Mouse (Mus musculus) intestine, embryonic 14.5 days (tissue): ENCODE measurements around the gene Coq8b. TPM values are rescaled to one million over a fixed set of nuclear protein-coding genes. Genes with fewer than 3 reads are reported as not detected.

ENCODE experiments used
- ATAC-seq: fragments of 200-750 bp; cut with Nextera tagmentation; replicated peaks from 2 replicates; pipeline ENCODE4 v1.8.0; 2017; ENCODE audit warnings: low read depth, moderate number of reproducible peaks, moderate TSS enrichment, moderate library complexity; ENCODE audit not compliant: low FRiP score, low TSS enrichment
- DNase-seq: peaks from one replicate; pipeline ENCODE4 v3.0.0-alpha.2; 2018; ENCODE audit warnings: low spot score
- H3K27ac ChIP-seq: fragments of 300-500 bp; sonication (generic); 2 replicates; pipeline ENCODE4 v1.5.1; 2014; ENCODE audit warnings: low read depth, mild to moderate bottlenecking, control low read depth
- H3K27me3 ChIP-seq: fragments of 300-500 bp; sonication (generic); replicated peaks from 2 replicates; pipeline ENCODE4 v1.6.1; 2014; ENCODE audit warnings: low read length, control low read depth; ENCODE audit not compliant: control insufficient read depth, insufficient read depth
- H3K36me3 ChIP-seq: fragments of 300-500 bp; sonication (generic); 2 replicates; pipeline ENCODE4 v1.6.1; 2014; ENCODE audit warnings: low read length, control low read depth; ENCODE audit not compliant: control insufficient read depth, insufficient read depth
- H3K4me1 ChIP-seq: fragments of 300-500 bp; sonication (generic); replicated peaks from 2 replicates; pipeline ENCODE4 v1.6.1; 2014; ENCODE audit warnings: low read length, control low read depth, mixed read lengths; ENCODE audit not compliant: control insufficient read depth, insufficient read depth
- H3K4me2 ChIP-seq: fragments of 300-500 bp; sonication (generic); 2 replicates; pipeline ENCODE4 v1.6.1; 2014; ENCODE audit warnings: low read length
- H3K4me3 ChIP-seq: fragments of 300-500 bp; sonication (generic); 2 replicates; pipeline ENCODE4 v1.5.1; 2014; ENCODE audit warnings: low read depth, low read length, control low read depth, mixed read lengths
- H3K9ac ChIP-seq: fragments of 300-500 bp; sonication (generic); 2 replicates; pipeline ENCODE4 v1.6.1; 2014; ENCODE audit warnings: mild to moderate bottlenecking, low read length
- H3K9me3 ChIP-seq: fragments of 300-500 bp; sonication (generic); 2 replicates; pipeline ENCODE4 v1.6.1; 2016; ENCODE audit warnings: low read length, control low read depth; ENCODE audit not compliant: control insufficient read depth
- WGBS: fragments of 180-500 bp; shearing (Covaris S2); extraction: QIAGEN DNeasy Blood & Tissue Kit; methylation state at CpG from one replicate; pipeline ENCODE4 v1.1.7; 2014; 5-methylcytosine and 5-hydroxymethylcytosine counted together
- polyA plus RNA-seq: library from polyadenylated mRNA; unstranded; fragments of >200 nt; fragmentation: Nextera tagmentation; extraction: Ambion mirVana; gene quantifications from 2 replicates; pipeline ENCODE4 v1.2.1, GENCODE M21; 2014

Gene Coq8b
- polyA plus RNA-seq, 1 experiment from 2014 or later, result 18.0 TPM

DNA sequence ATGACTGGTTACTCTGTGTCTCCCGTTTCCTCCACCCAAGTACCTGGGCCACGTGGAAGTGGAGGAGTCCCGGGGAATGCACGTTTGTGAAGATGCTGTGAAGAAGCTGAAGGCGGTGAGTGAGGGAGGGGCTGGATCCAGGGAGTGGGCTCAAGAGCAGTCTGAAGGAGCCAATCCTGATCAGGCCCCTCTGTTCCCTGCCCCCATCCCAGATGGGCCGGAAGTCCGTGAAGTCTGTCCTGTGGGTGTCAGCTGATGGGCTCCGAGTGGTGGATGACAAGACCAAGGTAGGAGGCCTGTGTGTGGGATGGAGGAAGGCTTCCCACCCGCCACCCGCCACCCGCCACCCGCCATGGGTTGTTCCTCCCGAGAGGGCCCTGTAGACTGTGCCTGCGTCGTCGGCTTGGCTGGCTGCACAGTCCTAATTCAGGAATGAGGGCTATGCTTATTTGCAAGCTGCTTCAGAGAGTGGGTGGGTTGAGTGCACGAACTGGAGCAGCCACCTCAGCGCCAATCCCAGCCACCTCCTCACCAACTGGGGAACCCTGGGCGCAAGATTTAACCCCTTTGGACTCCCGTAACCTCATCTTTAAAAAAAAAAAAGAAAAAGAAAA lies 33.8 kb downstream of the Coq8b start:
- peaks cover 71% of the 10 kb centered on the region for H3K36me3 ChIP-seq
- WGBS, result 74% methylated on average over 20 of the region's 20 CpGs
- no peak overlapping the region for H3K4me3 ChIP-seq
- ATAC-seq (no peak), DNase-seq (no peak)
- 0 out of 2 replicates have a peak, but pooled peaks cover 2% of the 10 kb centered on the region for H3K9me3 ChIP-seq
- no peak overlapping the region for H3K4me2 ChIP-seq
- no peaks in the 10 kb centered on the region for H3K27me3 ChIP-seq
- no peak overlapping the region for H3K9ac ChIP-seq
- no peaks in the 10 kb centered on the region for H3K4me1 ChIP-seq
- no peak overlapping the region for H3K27ac ChIP-seq

DNA sequence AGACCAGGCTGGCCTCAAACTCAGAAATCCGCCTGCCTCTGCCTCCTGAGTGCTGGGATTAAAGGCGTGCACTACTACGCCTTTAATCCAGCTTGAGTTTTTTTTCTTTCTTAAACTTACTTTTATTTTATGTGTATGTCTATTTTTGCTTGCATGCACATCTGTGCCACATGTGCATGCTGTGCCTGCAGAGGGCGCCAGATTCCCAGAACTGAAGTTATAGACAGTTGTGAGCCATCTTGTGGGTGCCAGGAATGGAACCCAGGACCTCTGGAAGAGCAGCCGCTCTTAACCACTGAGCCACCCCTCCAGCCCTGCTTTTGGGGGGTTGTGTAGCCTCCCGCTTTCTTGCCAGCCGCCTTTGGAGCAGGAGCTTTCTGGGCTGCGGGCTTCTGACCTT lies 38.6 kb downstream of the Coq8b start:
- peaks cover 70% of the 10 kb centered on the region for H3K36me3 ChIP-seq
- no peak overlapping the region for H3K4me2 ChIP-seq
- H3K27me3 ChIP-seq, result no peaks in the 10 kb centered on the region
- H3K4me3 ChIP-seq, result no peak overlapping the region
- DNase-seq, result no peak
- 87% methylated on average over 8 of the region's 8 CpGs for WGBS
- no peaks in the 10 kb centered on the region for H3K4me1 ChIP-seq
- H3K9me3 ChIP-seq, result 0 out of 2 replicates have a peak, but pooled peaks cover 2% of the 10 kb centered on the region
- H3K27ac ChIP-seq, result no peak overlapping the region
- H3K9ac ChIP-seq, result no peak overlapping the region
- no peak for ATAC-seq

DNA sequence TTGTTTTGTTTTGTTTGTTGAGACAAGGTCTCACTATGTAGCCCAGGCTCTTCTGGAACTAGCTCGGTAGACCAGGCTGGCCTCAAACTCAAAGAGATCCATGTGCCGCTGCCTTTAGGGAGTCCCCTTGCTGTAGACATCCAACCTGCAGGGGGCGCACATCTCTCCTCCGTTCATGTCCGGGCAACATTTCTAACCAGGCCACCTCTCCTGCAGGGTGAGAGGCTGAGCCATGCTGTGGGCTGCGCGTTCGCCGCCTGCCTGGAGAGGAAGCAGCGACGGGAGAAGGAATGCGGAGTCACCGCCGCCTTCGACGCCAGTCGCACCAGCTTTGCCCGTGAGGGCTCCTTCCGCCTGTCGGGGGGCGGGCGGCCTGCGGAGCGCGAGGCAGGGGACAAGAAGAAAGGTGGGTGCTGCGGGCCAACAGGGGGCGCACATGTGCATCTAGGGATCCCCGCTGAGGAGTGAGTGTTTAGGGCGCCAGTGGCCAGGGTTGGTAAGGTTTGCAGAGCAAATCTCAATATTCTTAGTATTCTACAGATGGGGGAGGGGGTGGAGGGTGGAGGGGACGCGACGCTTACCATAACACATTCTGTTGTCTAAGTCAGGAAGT lies 41.0 kb downstream of the Coq8b start:
- 0 out of 2 replicates have a peak, but pooled peaks cover 2% of the 10 kb centered on the region for H3K9me3 ChIP-seq
- H3K36me3 ChIP-seq, result peaks cover 77% of the 10 kb centered on the region
- no peak overlapping the region for H3K4me3 ChIP-seq
- H3K4me2 ChIP-seq, result no peak overlapping the region
- no peaks in the 10 kb centered on the region for H3K27me3 ChIP-seq
- H3K9ac ChIP-seq, result no peak overlapping the region
- H3K27ac ChIP-seq, result no peak overlapping the region
- DNase-seq (no peak), ATAC-seq (0 out of 2 replicates have a peak, but pooled peaks have one; percentile 7)
- WGBS, result 45% methylated on average over 32 of the region's 32 CpGs
- H3K4me1 ChIP-seq, result no peaks in the 10 kb centered on the region

DNA sequence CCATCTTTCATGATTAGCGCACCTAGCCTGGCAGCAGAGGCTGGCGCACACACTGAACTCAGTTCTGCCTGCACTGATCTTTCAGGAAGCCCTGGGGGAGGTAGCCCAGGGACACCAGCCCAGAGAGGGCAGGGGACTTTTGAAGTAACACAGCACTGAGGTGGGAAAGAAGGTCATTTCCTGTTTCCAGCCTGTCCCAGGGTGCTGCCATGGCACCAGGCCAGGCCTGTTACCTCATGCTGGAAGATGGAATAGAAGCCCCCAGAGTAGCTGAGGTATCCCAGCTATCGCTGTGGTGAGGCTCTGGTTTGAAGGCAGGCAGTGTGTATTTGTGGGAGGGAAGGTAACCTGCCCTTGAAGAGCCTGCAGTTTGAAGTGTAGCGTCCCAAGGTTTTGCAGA lies 42.1 kb downstream of the Coq8b start:
- Histone ChIP-seq H3K36me3 (peaks cover 75% of the 10 kb centered on the region), H3K4me2 (no peak overlapping the region), H3K9ac (no peak overlapping the region), H3K9me3 (0 out of 2 replicates have a peak, but pooled peaks cover 2% of the 10 kb centered on the region), H3K27me3 (no peaks in the 10 kb centered on the region), H3K4me3 (no peak overlapping the region), H3K4me1 (no peaks in the 10 kb centered on the region), H3K27ac (no peak overlapping the region)
- 84% methylated on average over 4 of the region's 4 CpGs for WGBS
- DNase-seq (no peak), ATAC-seq (no peak)

DNA sequence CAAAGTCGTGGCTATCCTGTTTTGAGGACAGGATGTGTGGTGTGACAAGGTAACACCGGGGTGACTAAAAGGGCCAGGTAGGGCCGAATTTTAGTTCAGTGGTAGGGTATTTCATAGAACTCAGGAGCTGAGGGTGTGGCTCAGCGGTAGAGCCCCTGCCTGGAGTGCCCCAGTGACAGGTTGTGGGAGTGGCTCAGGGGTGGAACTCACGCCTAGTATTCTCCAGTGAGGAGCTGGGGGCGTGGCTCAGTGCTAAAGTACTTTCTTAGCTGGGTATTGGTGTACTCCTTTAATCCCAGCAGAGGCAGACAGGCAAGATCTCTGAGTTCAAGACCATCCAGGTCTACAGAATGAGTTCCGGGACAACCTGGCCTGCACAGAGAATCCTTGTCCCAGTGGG lies 43.2 kb downstream of the Coq8b start:
- Histone ChIP-seq H3K36me3 (peaks cover 79% of the 10 kb centered on the region), H3K4me2 (no peak overlapping the region), H3K27ac (no peak overlapping the region), H3K9ac (no peak overlapping the region), H3K9me3 (0 out of 2 replicates have a peak, but pooled peaks cover 2% of the 10 kb centered on the region), H3K27me3 (no peaks in the 10 kb centered on the region), H3K4me3 (no peak overlapping the region), H3K4me1 (no peaks in the 10 kb centered on the region)
- WGBS, result 56% methylated on average over 7 of the region's 7 CpGs
- DNase-seq (no peak), ATAC-seq (0 out of 2 replicates have a peak, but pooled peaks have one; percentile 21)

DNA sequence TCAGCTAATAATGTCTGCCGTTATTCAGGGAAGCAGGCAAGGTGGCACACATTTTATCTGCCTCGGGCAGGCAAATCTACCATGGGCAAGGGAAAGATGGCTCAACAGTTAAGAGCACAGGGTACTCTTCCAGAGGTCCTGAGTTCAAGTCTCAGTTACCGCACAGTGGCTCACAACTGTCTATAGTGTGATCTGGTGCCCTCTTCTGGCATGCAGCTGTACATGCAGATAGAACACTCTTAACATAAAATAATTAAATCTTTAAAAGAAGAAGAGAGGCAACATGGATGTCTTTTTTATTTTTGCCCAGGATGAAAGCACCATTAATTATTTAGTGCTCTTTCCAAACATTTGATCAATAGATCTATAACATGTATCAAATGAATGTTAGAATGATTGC lies 44.4 kb downstream of the Coq8b start:
- DNase-seq (no peak), ATAC-seq (no peak)
- Histone ChIP-seq H3K27ac (no peak overlapping the region), H3K4me1 (no peaks in the 10 kb centered on the region), H3K4me3 (no peak overlapping the region), H3K9me3 (no peaks in the 10 kb centered on the region), H3K4me2 (no peak overlapping the region), H3K9ac (no peak overlapping the region), H3K27me3 (no peaks in the 10 kb centered on the region), H3K36me3 (peaks cover 75% of the 10 kb centered on the region)
- 88% methylated on average over 3 of the region's 3 CpGs for WGBS

DNA sequence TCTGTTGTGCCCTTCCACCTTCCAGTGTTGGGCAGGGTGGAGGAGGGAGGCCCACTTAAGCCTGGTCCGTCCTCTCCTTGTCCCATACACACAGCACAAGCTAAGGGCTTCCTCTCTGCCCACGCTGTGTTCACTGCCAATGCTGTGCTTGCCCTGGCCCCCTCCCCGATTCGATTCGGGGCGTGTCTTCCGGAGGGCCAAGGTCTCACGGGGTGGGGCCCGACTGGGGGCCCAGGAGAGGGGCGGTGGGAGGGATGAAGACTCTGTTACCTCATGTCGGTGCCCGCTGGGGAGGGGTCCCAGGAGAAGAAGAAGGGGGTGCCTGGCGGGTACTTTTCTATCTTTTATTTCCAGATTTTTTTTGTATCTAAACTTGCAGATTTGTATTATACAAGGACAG lies 48.9 kb downstream of the Coq8b start:
- Histone ChIP-seq H3K27ac (peak overlapping the region; percentile 29; the same call in 1 of the 2 replicates), H3K9me3 (no peaks in the 10 kb centered on the region), H3K27me3 (0 out of 2 replicates have a peak, but pooled peaks cover 4% of the 10 kb centered on the region), H3K36me3 (peaks cover 45% of the 10 kb centered on the region), H3K4me1 (peaks cover 11% of the 10 kb centered on the region), H3K9ac (no peak overlapping the region), H3K4me3 (no peak overlapping the region), H3K4me2 (no peak overlapping the region)
- DNase-seq, result no peak
- 0 out of 2 replicates have a peak, but pooled peaks have one; percentile 44 for ATAC-seq
- 65% methylated on average over 13 of the region's 13 CpGs for WGBS

DNA sequence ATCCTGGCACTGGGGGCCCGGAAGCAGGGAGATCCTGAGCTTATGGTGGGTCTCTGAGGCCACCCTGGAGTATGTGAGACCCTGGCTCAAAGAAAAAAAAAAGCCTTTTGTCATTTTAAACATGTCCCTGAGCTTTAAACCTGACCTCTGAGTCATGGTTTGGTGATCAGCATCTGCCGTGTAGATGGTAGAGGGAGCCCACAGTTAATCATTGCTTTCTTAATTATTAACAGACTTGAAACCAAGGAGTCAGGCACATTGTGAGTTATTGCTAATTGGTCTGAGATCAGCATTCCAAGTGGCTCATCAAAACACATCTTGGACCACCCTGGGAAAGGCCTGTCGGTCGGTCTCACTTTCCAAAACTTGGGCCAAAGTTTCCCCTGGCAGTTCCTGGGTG lies 49.4 kb downstream of the Coq8b start:
- peaks cover 11% of the 10 kb centered on the region for H3K4me1 ChIP-seq
- ATAC-seq, result no peak
- no peak overlapping the region for H3K4me2 ChIP-seq

More for the DNA sequence above, 49.4 kb downstream of the Coq8b start:
- H3K27ac ChIP-seq, result no peak overlapping the region
- H3K9ac ChIP-seq, result no peak overlapping the region
- no peaks in the 10 kb centered on the region for H3K9me3 ChIP-seq
- WGBS, result 64% methylated on average over 4 of the region's 4 CpGs
- H3K36me3 ChIP-seq, result peaks cover 40% of the 10 kb centered on the region
- H3K4me3 ChIP-seq, result no peak overlapping the region
- DNase-seq, result no peak
- 0 out of 2 replicates have a peak, but pooled peaks cover 4% of the 10 kb centered on the region for H3K27me3 ChIP-seq
